Mouse (Mus musculus): ENCODE results near the gene Zfp217. TPM values are rescaled to one million over a fixed set of nuclear protein-coding genes. Genes with fewer than 3 reads are reported as not detected.
"Not testable (repeated sequence)": the region's sequence is repeated elsewhere in the genome, so short reads cannot be mapped to it uniquely, and the experiment has no call there.

The Zfp217 gene
- polyA plus RNA-seq (2015; fragmentation: Nextera tagmentation; extraction: Ambion mirVana) = 2.5 and 2.6 TPM in 2 replicates

DNA sequence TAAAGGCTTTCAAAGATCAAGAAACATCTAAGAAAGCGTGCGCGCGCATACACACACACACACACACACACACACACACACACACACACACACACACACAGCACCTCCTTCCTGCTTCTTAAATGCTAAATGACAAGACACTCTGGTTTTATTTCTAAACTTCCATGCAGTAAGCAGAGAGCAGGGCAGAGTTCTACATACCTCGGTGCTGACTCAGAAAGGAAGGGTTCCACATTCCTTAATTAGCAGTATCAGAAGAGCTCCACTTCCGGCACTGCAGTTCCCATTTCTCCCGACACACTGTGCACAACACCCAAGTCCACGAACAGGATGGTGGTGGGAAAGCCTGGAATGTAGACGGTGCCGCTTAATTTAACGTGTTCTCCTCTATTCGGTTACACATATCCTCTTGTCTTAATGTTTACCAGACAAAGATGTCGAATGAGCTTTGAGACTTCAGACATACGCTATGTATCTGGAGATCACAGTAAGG, at the start of gene Zfp217:
Zfp217 (minus strand) TSS at position 443 of the 493 bp plus-strand sequence.
- Histone ChIP-seq H3K9me3 (replicated peaks) (no peaks in the 10 kb centered on the region), H3K4me2 (no peak within 1 kb of the TSS), H3K9ac (no peak within 1 kb of the TSS), H3K36me3 (ENCODE audit: poor library complexity, severe bottlenecking) (no peaks in the 10 kb centered on the region), H3K27me3 (peaks cover 4% of the 10 kb centered on the region; the same call in 1 of the 2 replicates), H3K4me1 (no peaks in the 10 kb centered on the region), H3K27ac (no peak within 1 kb of the TSS), H3K4me3 (no peak within 1 kb of the TSS)
- ATAC-seq = no peak
- 77% methylated on average over 14 of the region's 14 CpGs for WGBS

DNA sequence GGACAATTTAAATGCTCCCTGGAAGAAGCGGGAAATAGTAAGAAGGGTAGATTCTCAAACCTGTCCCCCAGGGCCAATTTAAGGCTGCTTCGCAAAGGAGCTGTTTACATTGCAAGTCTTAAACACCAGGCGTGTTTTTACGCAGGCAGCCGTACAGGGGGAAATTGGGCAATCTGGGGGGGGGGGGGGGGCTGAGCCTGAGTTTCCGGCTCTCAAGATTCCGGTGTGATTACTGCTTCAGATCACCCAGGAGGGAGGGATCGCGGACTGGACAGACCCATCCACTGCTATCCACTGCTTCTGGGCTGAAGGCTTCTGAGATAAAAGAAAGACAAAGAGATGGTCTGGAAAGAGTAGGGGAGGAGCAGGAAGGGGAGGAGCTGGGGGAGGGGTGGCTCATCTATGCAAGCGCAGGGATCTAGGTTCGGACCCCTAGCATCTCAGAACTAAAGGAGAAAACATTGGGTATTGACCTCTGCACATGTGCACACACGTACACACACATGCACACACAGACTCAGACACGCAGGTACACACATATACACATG, 47.7 kb upstream of the Zfp217 start:
- H3K9ac ChIP-seq = no peak overlapping the region
- H3K9me3 ChIP-seq (replicated peaks) = no peaks in the 10 kb centered on the region
- peaks cover 20% of the 10 kb centered on the region for H3K4me1 ChIP-seq
- 83% methylated on average over 13 of the region's 13 CpGs for WGBS
- H3K36me3 ChIP-seq (ENCODE audit: poor library complexity, severe bottlenecking) = no peaks in the 10 kb centered on the region
- no peak for ATAC-seq
- no peaks in the 10 kb centered on the region for H3K27me3 ChIP-seq
- H3K4me2 ChIP-seq = no peak overlapping the region
- H3K4me3 ChIP-seq = no peak overlapping the region
- H3K27ac ChIP-seq = 0 out of 2 replicates have a peak overlapping the region, but pooled peaks have one; percentile 19

GRCm38 (mm10) chr2:170194845-170195244, 46.9 kb upstream of the Zfp217 start:
- no peak for ATAC-seq
- WGBS = 96% methylated on average over 12 of the region's 12 CpGs
- H3K4me2 ChIP-seq = no peak overlapping the region
- no peak overlapping the region for H3K27ac ChIP-seq
- H3K4me1 ChIP-seq = peaks cover 20% of the 10 kb centered on the region
- H3K36me3 ChIP-seq (ENCODE audit: poor library complexity, severe bottlenecking) = no peaks in the 10 kb centered on the region
- H3K9ac ChIP-seq = no peak overlapping the region
- H3K4me3 ChIP-seq = no peak overlapping the region
- H3K9me3 ChIP-seq (replicated peaks) = no peaks in the 10 kb centered on the region
- H3K27me3 ChIP-seq = no peaks in the 10 kb centered on the region

DNA sequence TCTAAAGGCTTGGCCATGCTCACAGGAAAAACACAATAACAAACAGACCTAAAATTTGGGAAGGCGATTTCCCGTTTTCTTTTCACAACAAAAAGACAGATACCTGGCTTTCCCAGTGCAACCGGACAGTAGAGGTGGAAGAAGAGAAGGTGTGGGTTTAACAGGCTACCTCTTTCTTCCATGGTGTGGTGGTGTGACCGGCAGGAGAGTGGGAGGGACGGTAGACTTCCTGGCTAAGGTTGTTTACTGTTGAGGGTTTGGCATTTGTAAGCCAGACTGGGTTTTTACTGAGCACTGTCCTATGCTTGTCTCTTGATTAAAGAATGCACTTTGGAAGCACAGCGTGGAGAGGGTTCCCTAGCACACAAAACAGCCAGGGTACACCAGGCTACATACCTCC, 45.9 kb upstream of the Zfp217 start:
- Histone ChIP-seq H3K27ac (peak overlapping the region; percentile 86), H3K4me2 (peak overlapping the region; percentile 61), H3K27me3 (no peaks in the 10 kb centered on the region), H3K9me3 (replicated peaks) (no peaks in the 10 kb centered on the region), H3K36me3 (ENCODE audit: poor library complexity, severe bottlenecking) (no peaks in the 10 kb centered on the region), H3K9ac (0 out of 2 replicates have a peak overlapping the region, but pooled peaks have one; percentile 58), H3K4me1 (peaks cover 20% of the 10 kb centered on the region), H3K4me3 (peak overlapping the region; percentile 32)
- 9% methylated on average over 6 of the region's 6 CpGs for WGBS
- peak; percentile 54; the same call in 1 of the 2 replicates for ATAC-seq

DNA sequence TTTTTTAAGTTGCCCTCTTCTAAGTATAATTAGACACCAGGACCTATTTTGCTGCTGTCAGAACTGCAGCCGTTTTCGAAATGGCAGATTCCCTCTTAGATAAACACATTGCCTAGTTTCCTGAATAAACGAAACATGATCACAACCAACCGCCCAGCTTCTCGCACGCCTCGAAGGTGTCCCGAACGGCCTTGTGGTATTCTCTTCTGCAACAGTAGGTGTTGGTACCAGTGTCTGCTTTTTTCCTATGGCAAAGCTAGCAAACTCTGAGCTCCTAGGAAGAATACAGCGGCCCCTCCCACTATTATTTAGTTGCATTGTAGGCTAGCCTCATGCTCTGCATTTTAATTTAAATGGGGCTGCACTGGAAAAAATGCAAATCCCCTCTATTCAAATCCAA, 45.3 kb upstream of the Zfp217 start:
- peak overlapping the region; percentile 32 for H3K4me3 ChIP-seq
- H3K9ac ChIP-seq = peak overlapping the region; percentile 58
- peak; percentile 74 for ATAC-seq
- H3K9me3 ChIP-seq (replicated peaks) = no peaks in the 10 kb centered on the region
- peaks cover 20% of the 10 kb centered on the region for H3K4me1 ChIP-seq
- peak overlapping the region; percentile 86 for H3K27ac ChIP-seq
- H3K36me3 ChIP-seq (ENCODE audit: poor library complexity, severe bottlenecking) = no peaks in the 10 kb centered on the region
- peak overlapping the region; percentile 61 for H3K4me2 ChIP-seq
- no peaks in the 10 kb centered on the region for H3K27me3 ChIP-seq
- 1% methylated on average over 10 of the region's 10 CpGs for WGBS

- peak overlapping the region; percentile 86 for H3K27ac ChIP-seq
- H3K27me3 ChIP-seq = no peaks in the 10 kb centered on the region
- H3K4me2 ChIP-seq = peak overlapping the region; percentile 61
- peak overlapping the region; percentile 58 for H3K9ac ChIP-seq
- peak overlapping the region; percentile 32 for H3K4me3 ChIP-seq
- peaks cover 20% of the 10 kb centered on the region for H3K4me1 ChIP-seq
- no peaks in the 10 kb centered on the region for H3K9me3 ChIP-seq (replicated peaks)
- ATAC-seq = peak; percentile 87
- H3K36me3 ChIP-seq (ENCODE audit: poor library complexity, severe bottlenecking) = no peaks in the 10 kb centered on the region
- WGBS = 16% methylated on average over 7 of the region's 7 CpGs
Measured at GRCm38 (mm10) chr2:170192731-170193149, 44.8 kb upstream of the Zfp217 start.

- Histone ChIP-seq H3K4me2 (no peak overlapping the region), H3K9me3 (replicated peaks) (no peaks in the 10 kb centered on the region), H3K36me3 (ENCODE audit: poor library complexity, severe bottlenecking) (no peaks in the 10 kb centered on the region), H3K27ac (no peak overlapping the region), H3K9ac (no peak overlapping the region), H3K4me1 (peaks cover 18% of the 10 kb centered on the region), H3K27me3 (no peaks in the 10 kb centered on the region), H3K4me3 (no peak overlapping the region)
- 93% methylated on average over 7 of the region's 7 CpGs for WGBS
- ATAC-seq = no peak
Measured at GRCm38 (mm10) chr2:170188721-170189120, 40.8 kb upstream of the Zfp217 start.

DNA sequence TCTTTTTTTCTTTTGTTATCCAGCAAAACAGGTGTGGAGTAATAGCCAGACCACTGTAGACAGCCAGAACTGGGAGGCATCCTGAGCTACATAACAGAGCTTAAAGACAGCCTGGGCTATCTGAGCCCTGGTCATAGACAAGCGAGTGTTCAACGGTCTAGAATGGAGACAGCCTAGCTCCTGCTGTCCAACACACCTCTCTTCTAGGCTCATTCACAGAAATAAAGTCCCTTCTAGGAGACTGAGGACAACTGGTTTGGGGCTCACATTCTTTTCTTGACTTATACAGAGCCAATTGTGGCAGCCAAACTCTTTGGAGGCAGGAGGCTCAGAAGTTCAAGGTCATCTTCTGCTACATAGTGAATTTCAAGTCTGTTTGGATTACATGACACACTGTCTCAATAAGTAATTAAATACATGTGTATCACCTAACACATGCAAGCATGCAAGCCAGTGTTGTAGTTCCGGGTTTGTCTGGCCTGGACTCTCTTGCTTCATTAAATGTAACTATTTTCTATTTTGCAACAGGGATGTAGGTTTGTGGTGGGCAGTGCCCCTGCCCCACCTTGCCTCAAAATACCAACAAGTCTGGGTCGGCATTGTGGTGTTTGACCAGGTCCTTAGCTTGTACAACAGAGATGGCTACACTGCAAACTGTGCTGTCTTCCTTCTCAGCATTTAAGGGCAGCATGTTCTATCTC, 37.4 kb upstream of the Zfp217 start:
- peak overlapping the region; percentile 65; the same call in 1 of the 2 replicates for H3K9ac ChIP-seq
- H3K4me1 ChIP-seq = peaks cover 6% of the 10 kb centered on the region; the same call in 1 of the 2 replicates
- H3K27ac ChIP-seq = no peak overlapping the region
- WGBS = 80% methylated on average over 4 of the region's 4 CpGs
- no peaks in the 10 kb centered on the region for H3K27me3 ChIP-seq
- no peaks in the 10 kb centered on the region for H3K9me3 ChIP-seq (replicated peaks)
- 0 out of 2 replicates have a peak, but pooled peaks have one; percentile 37 for ATAC-seq
- peak overlapping the region; percentile 45; the same call in 1 of the 2 replicates for H3K4me3 ChIP-seq
- H3K36me3 ChIP-seq (ENCODE audit: poor library complexity, severe bottlenecking) = no peaks in the 10 kb centered on the region
- peak overlapping the region; percentile 68 for H3K4me2 ChIP-seq

DNA sequence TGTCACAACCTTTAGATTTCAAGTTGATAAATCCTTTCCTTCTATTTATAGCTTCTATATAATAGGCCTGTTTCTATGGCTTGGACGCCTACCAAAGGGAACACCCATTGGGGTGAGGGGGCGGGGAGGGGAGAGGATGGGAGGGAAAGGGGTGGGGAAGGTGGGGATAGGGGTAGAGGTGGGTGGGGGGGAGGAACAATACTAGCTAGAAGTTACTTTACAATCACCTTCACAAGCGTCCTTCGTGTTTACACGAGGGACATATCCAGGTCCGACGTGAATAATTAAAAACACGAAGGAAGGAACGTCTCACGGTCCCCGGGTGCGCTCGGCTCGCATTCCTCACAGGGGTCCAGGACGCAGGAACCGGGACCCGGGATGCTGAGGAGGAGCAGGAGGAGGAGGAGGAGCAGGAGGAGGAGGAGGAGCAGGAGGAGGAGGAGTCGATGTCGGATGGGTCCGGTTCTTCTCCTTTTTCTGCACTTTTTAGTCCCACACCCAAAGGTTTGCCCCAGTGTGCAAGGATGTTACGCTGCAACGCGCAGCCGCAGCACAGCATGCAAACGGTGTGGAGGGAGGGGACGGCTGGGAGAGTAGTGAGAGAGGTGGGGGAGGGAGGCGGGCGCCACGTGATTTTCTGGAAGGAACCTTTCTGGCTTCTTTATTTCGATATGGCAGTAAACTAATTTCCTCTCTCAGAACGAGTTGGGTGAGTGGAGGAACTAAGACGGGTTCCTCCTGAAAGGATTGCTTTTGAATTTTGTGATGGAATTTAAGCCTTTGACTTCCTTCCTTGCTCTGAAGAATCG, 36.5 kb upstream of the Zfp217 start:
- 2% methylated on average over 32 of the region's 33 CpGs for WGBS
- Histone ChIP-seq H3K27me3 (no peaks in the 10 kb centered on the region), H3K9ac (peak overlapping the region; percentile 65), H3K4me3 (peak overlapping the region; percentile 45), H3K36me3 (ENCODE audit: poor library complexity, severe bottlenecking) (no peaks in the 10 kb centered on the region), H3K9me3 (replicated peaks) (no peaks in the 10 kb centered on the region), H3K4me2 (peak overlapping the region; percentile 68), H3K4me1 (peaks cover 6% of the 10 kb centered on the region; the same call in 1 of the 2 replicates), H3K27ac (peak overlapping the region; percentile 40)
- peak; percentile 94 for ATAC-seq

DNA sequence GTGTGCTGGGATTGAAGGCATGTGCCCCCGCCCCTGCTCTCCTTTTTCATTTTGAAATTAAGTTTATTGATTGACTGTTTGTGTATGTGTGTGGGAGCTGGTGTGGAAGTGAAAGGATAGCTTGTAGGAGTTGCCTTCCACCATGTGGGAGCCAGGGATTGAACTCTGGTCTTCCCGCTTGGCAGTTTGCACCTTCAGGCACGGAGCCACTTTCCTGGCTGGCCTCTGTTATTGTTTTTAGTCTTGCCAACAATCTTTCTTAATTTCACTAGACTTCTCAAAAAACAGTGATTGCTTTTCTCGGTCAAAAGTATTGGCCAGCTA, 35.9 kb upstream of the Zfp217 start:
- no peaks in the 10 kb centered on the region for H3K27me3 ChIP-seq
- no peaks in the 10 kb centered on the region for H3K36me3 ChIP-seq (ENCODE audit: poor library complexity, severe bottlenecking)
- no peak for ATAC-seq
- 72% methylated on average over 4 of the region's 4 CpGs for WGBS
- no peak overlapping the region for H3K27ac ChIP-seq
- peaks cover 6% of the 10 kb centered on the region; the same call in 1 of the 2 replicates for H3K4me1 ChIP-seq
- H3K4me2 ChIP-seq = peak overlapping the region; percentile 68
- peak overlapping the region; percentile 45; the same call in 1 of the 2 replicates for H3K4me3 ChIP-seq
- H3K9me3 ChIP-seq (replicated peaks) = no peaks in the 10 kb centered on the region
- H3K9ac ChIP-seq = no peak overlapping the region

DNA sequence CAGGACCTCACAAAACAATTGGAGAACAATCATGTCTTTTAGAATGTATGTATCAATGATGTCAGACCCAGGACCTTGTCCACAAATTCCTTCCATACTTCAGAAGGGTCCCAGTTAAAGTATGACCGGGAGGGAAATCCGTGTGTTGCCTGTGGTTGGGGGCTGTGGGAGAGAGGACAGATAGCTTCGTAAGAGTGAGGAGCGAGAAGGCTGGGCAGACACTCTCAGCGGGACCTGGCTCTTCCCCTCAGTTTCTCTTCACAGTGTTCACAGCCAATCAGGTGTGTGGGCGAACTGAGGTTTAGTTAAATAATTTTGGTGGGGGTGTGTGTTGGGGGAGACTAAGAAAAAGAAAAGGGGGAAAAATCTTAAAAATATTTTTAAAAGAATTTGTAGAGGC, 34.0 kb upstream of the Zfp217 start:
- no peaks in the 10 kb centered on the region for H3K36me3 ChIP-seq (ENCODE audit: poor library complexity, severe bottlenecking)
- peaks cover 12% of the 10 kb centered on the region; the same call in 1 of the 2 replicates for H3K4me1 ChIP-seq
- no peaks in the 10 kb centered on the region for H3K9me3 ChIP-seq (replicated peaks)
- no peak overlapping the region for H3K27ac ChIP-seq
- H3K27me3 ChIP-seq = no peaks in the 10 kb centered on the region
- WGBS = 93% methylated on average over 6 of the region's 6 CpGs
- no peak overlapping the region for H3K9ac ChIP-seq
- no peak overlapping the region for H3K4me3 ChIP-seq
- ATAC-seq = no peak
- no peak overlapping the region for H3K4me2 ChIP-seq

- ATAC-seq; H3K27ac ChIP-seq; H3K27me3 ChIP-seq; H3K4me2 ChIP-seq; H3K36me3 ChIP-seq (ENCODE audit: poor library complexity, severe bottlenecking); H3K9me3 ChIP-seq (replicated peaks); H3K9ac ChIP-seq; H3K4me3 ChIP-seq: not testable (repeated sequence)
- 99% methylated on average over 3 of the region's 3 CpGs for WGBS
- peaks cover 20% of the 10 kb centered on the region for H3K4me1 ChIP-seq
Measured at GRCm38 (mm10) chr2:170180769-170181168, 32.9 kb upstream of the Zfp217 start.
